Mouse (Mus musculus): ENCODE results near the gene Zdhhc22. TPM values are rescaled to one million over a fixed set of nuclear protein-coding genes. Genes with fewer than 3 reads are reported as not detected.
A peak's percentile ranks its signal among the peaks of the same experiment; 100 is the strongest.

Gene Zdhhc22
- total RNA-seq (2021) = 10 to 100 TPM; 53.8 to 58.4 TPM
- long read RNA-seq, experiment 1, transcript Zdhhc22-202 (3 exons, 3,462 nt) = major isoform, 14 of 33 reads
- long read RNA-seq, experiment 1, partial matches to known transcripts = 4 of 33 reads
- long read RNA-seq, experiment 1, other reads (novel, unspliced or antisense) = 14 of 33 reads
- long read RNA-seq, experiment 2, transcript Zdhhc22-202 (3 exons, 3,462 nt) = major isoform, 11 of 22 reads
- long read RNA-seq, experiment 2, partial matches to known transcripts = 11 of 22 reads
- long read RNA-seq, experiment 2, other reads (novel, unspliced or antisense) = 0 of 22 reads

GRCm38 (mm10) chr12:86989890-86990754, at the start of gene Zdhhc22:
TSS of gene Zdhhc22 (minus strand) at chr12:86990430.
- DNase-seq (ENCODE audit: low spot score in 2 of 2) = peak in 1 of 2 experiments; percentile 51

- DNase-seq (ENCODE audit: low spot score in 2 of 2) = no peak
Observed at GRCm38 (mm10) chr12:87036631-87037030, 46.4 kb upstream of the Zdhhc22 start.

- DNase-seq (ENCODE audit: low spot score in 2 of 2) = no peak
Observed at GRCm38 (mm10) chr12:87031163-87031763, 41.0 kb upstream of the Zdhhc22 start.

- DNase-seq (ENCODE audit: low spot score in 2 of 2) = no peak
Observed at GRCm38 (mm10) chr12:87029251-87029976, 39.2 kb upstream of the Zdhhc22 start.

- DNase-seq (ENCODE audit: low spot score in 2 of 2) = no peak
Observed at GRCm38 (mm10) chr12:87028068-87028467, 37.8 kb upstream of the Zdhhc22 start.

- DNase-seq (ENCODE audit: low spot score in 2 of 2) = no peak
Observed at GRCm38 (mm10) chr12:87027391-87027790, 37.2 kb upstream of the Zdhhc22 start.

- peak in 1 of 2 experiments; percentile 47 for DNase-seq (ENCODE audit: low spot score in 2 of 2)
Observed at GRCm38 (mm10) chr12:87026871-87027240, 36.6 kb upstream of the Zdhhc22 start.

GRCm38 (mm10) chr12:87026109-87026870, 36.1 kb upstream of the Zdhhc22 start:
- DNase-seq (ENCODE audit: low spot score in 2 of 2) = peak; percentile 61 to 82

GRCm38 (mm10) chr12:87023456-87023855, 33.2 kb upstream of the Zdhhc22 start:
- DNase-seq (ENCODE audit: low spot score in 2 of 2) = no peak

GRCm38 (mm10) chr12:87022006-87022405, 31.8 kb upstream of the Zdhhc22 start:
- DNase-seq (ENCODE audit: low spot score in 2 of 2) = no peak

- no peak for DNase-seq (ENCODE audit: low spot score in 2 of 2)
Observed at GRCm38 (mm10) chr12:87021040-87021439, 30.8 kb upstream of the Zdhhc22 start, which contains the start of gene Tmem63c. TSS of gene Tmem63c (plus strand) at chr12:87021340.

- DNase-seq (ENCODE audit: low spot score in 2 of 2) = no peak
Observed at GRCm38 (mm10) chr12:87018756-87019155, 28.5 kb upstream of the Zdhhc22 start.

GRCm38 (mm10) chr12:87017041-87017440, 26.8 kb upstream of the Zdhhc22 start:
- peak in 1 of 2 experiments; percentile 60 for DNase-seq (ENCODE audit: low spot score in 2 of 2)

GRCm38 (mm10) chr12:87004596-87004995, 14.4 kb upstream of the Zdhhc22 start:
- DNase-seq (ENCODE audit: low spot score in 2 of 2) = no peak

GRCm38 (mm10) chr12:87003606-87004005, 13.4 kb upstream of the Zdhhc22 start:
- DNase-seq (ENCODE audit: low spot score in 2 of 2) = no peak

GRCm38 (mm10) chr12:87002815-87003214, 12.6 kb upstream of the Zdhhc22 start:
- no peak for DNase-seq (ENCODE audit: low spot score in 2 of 2)

GRCm38 (mm10) chr12:87002209-87002608, 12.0 kb upstream of the Zdhhc22 start:
- no peak for DNase-seq (ENCODE audit: low spot score in 2 of 2)

- DNase-seq (ENCODE audit: low spot score in 2 of 2) = no peak
Observed at GRCm38 (mm10) chr12:87000840-87001176, 10.6 kb upstream of the Zdhhc22 start.

GRCm38 (mm10) chr12:87000151-87000839, 10.1 kb upstream of the Zdhhc22 start:
- no peak for DNase-seq (ENCODE audit: low spot score in 2 of 2)

- DNase-seq (ENCODE audit: low spot score in 2 of 2) = no peak
Observed at GRCm38 (mm10) chr12:86999283-86999820, 9.1 kb upstream of the Zdhhc22 start.
